Mouse (Mus musculus) MEL (cell line): ENCODE measurements at regions not wholly inside any gene's neighbourhood (a gene's known extent, or its start where the extent isn't known, plus 50 kb on each side); places are given as distances from the start of the nearest gene placed in this dataset.
"Not testable (repeated sequence)": the region's sequence is repeated elsewhere in the genome, so short reads cannot be mapped to it uniquely, and the experiment has no call there.

Source experiments
- DNase-seq: peaks from one replicate; pipeline ENCODE4 v3.0.0; 2011; ENCODE audit warnings: low read depth, low spot score
- H3K27ac ChIP-seq: 2 replicates; pipeline ENCODE4 v1.5.1; 2012; ENCODE audit warnings: low read depth, mild to moderate bottlenecking, control low read depth, low read length, moderate library complexity; ENCODE audit not compliant: control insufficient read depth
- H3K27me3 ChIP-seq, 2 experiments: fragments of 150-350 bp in 1 of 2; sonication (generic) in 1 of 2; 2 replicates each; pipeline ENCODE4 v1.6.1; 2012; ENCODE audit warnings: low read length in 2 of 2, mild to moderate bottlenecking in 2 of 2, improper control_type of control experiment in 1 of 2, moderate library complexity in 1 of 2; ENCODE audit not compliant: insufficient read depth in 2 of 2, control insufficient read depth in 1 of 2
- H3K36me3 ChIP-seq, 2 experiments: 2 replicates each; pipeline ENCODE4 v1.6.1; 2012 to 2014; ENCODE audit warnings: low read length in 2 of 2, improper control_type of control experiment in 1 of 2, inconsistent platforms in 1 of 2, mild to moderate bottlenecking in 1 of 2; ENCODE audit not compliant: insufficient read depth in 2 of 2, control insufficient read depth in 1 of 2
- H3K4me1 ChIP-seq, 2 experiments: fragments of 150-350 bp in 1 of 2; sonication (generic) in 1 of 2; 2 replicates each; pipeline ENCODE4 v1.6.1; 2012; ENCODE audit warnings: low read length in 2 of 2, improper control_type of control experiment in 1 of 2, mild to moderate bottlenecking in 1 of 2; ENCODE audit not compliant: insufficient read depth in 2 of 2, control insufficient read depth in 1 of 2
- H3K4me3 ChIP-seq, 2 experiments: fragments of 150-350 bp in 1 of 2; sonication (generic) in 1 of 2; 2 replicates each; pipeline ENCODE4 v1.5.1; 2012; ENCODE audit warnings: low read depth in 2 of 2, low read length in 2 of 2, mild to moderate bottlenecking in 2 of 2, moderate library complexity in 2 of 2, control low read depth in 1 of 2, improper control_type of control experiment in 1 of 2; ENCODE audit not compliant: control insufficient read depth in 1 of 2, insufficient read depth in 1 of 2
- H3K79me2 ChIP-seq: 2 replicates; pipeline ENCODE4 v1.6.1; 2012; ENCODE audit warnings: mild to moderate bottlenecking, low read length, moderate library complexity; ENCODE audit not compliant: control insufficient read depth, poor library complexity, insufficient read depth
- H3K9ac ChIP-seq: 2 replicates; pipeline ENCODE4 v1.6.1; 2012; ENCODE audit warnings: low read depth, mild to moderate bottlenecking, control low read depth, low read length, moderate library complexity; ENCODE audit not compliant: control insufficient read depth, poor library complexity, severe bottlenecking
- H3K9me3 ChIP-seq: fragments of 150-350 bp; sonication (generic); replicated peaks from 2 replicates; pipeline ENCODE4 v1.6.1; 2012; ENCODE audit warnings: mild to moderate bottlenecking, low read length, improper control_type of control experiment, moderate library complexity; ENCODE audit not compliant: insufficient read depth
- CHD2 ChIP-seq: IDR thresholded peaks from 2 replicates; pipeline ENCODE4 v1.6.1; 2011; ENCODE audit warnings: low read length, improper control_type of control experiment
- CTCF ChIP-seq, 3 experiments: IDR thresholded peaks in 2 of 3; conservative IDR thresholded peaks in 1 of 3; 2 replicates each; pipeline ENCODE4 v1.5.1; 2011 to 2012; ENCODE audit warnings: low read length in 3 of 3, low read depth in 2 of 3, mild to moderate bottlenecking in 2 of 3, improper control_type of control experiment in 1 of 3, inconsistent platforms in 1 of 3, mixed read lengths in 1 of 3, moderate library complexity in 1 of 3; ENCODE audit not compliant: control insufficient read depth in 1 of 3, insufficient read depth in 1 of 3, poor library complexity in 1 of 3, severe bottlenecking in 1 of 3
- EP300 ChIP-seq, 2 experiments: IDR thresholded peaks; 2 replicates each; pipeline ENCODE4 v1.6.1; 2011; ENCODE audit warnings: improper control_type of control experiment in 2 of 2, low read length in 2 of 2, low read depth in 1 of 2, mild to moderate bottlenecking in 1 of 2
- ETS1 ChIP-seq: IDR thresholded peaks from 2 replicates; pipeline ENCODE4 v1.6.1; 2012; ENCODE audit warnings: low read depth, mild to moderate bottlenecking, inconsistent platforms, low read length, improper control_type of control experiment, moderate library complexity
- GABPA ChIP-seq: IDR thresholded peaks from 2 replicates; pipeline ENCODE4 v1.6.1; 2012; ENCODE audit warnings: low read depth, mild to moderate bottlenecking, inconsistent platforms, low read length, improper control_type of control experiment, moderate library complexity
- GATA1 ChIP-seq: IDR thresholded peaks from 2 replicates; pipeline ENCODE4 v1.6.1; 2011; ENCODE audit warnings: low read depth, low read length, improper control_type of control experiment
- KAT2A ChIP-seq: conservative IDR thresholded peaks from 2 replicates; pipeline ENCODE4 v1.6.1; 2012; ENCODE audit warnings: low read depth, low read length, improper control_type of control experiment, inconsistent platforms
- MAFK ChIP-seq: IDR thresholded peaks from 2 replicates; pipeline ENCODE4 v1.6.1; 2011; ENCODE audit warnings: low read depth, mild to moderate bottlenecking, low read length, improper control_type of control experiment, borderline replicate concordance
- NRF1 ChIP-seq: IDR thresholded peaks from 2 replicates; pipeline ENCODE4 v1.6.1; 2014; ENCODE audit warnings: low read depth, mild to moderate bottlenecking, inconsistent platforms, low read length, improper control_type of control experiment, moderate library complexity; ENCODE audit not compliant: poor library complexity, insufficient read depth, severe bottlenecking
- POLR2A ChIP-seq, 2 experiments: IDR thresholded peaks; 2 replicates each; pipeline ENCODE4 v1.6.1; 2011 to 2012; ENCODE audit warnings: low read length in 2 of 2, mild to moderate bottlenecking in 2 of 2, control low read depth in 1 of 2, improper control_type of control experiment in 1 of 2, low read depth in 1 of 2, moderate library complexity in 1 of 2; ENCODE audit not compliant: control insufficient read depth in 1 of 2, insufficient read depth in 1 of 2, poor library complexity in 1 of 2
- POLR2AphosphoS2 ChIP-seq: IDR thresholded peaks from 2 replicates; pipeline ENCODE4 v1.6.1; 2011; ENCODE audit warnings: low read length, improper control_type of control experiment
- TCF12 ChIP-seq: IDR thresholded peaks from 2 replicates; pipeline ENCODE4 v1.6.1; 2014; ENCODE audit warnings: low read depth, mild to moderate bottlenecking, inconsistent platforms, low read length, improper control_type of control experiment, moderate library complexity
- ZKSCAN1 ChIP-seq: IDR thresholded peaks from 2 replicates; pipeline ENCODE4 v1.6.1; 2012; ENCODE audit warnings: low read depth, mild to moderate bottlenecking, inconsistent platforms, low read length, improper control_type of control experiment, moderate library complexity
- ZMIZ1 ChIP-seq: IDR thresholded peaks from 2 replicates; pipeline ENCODE4 v1.6.1; 2012; ENCODE audit warnings: low read depth, mild to moderate bottlenecking, inconsistent platforms, low read length, improper control_type of control experiment, moderate library complexity

DNA sequence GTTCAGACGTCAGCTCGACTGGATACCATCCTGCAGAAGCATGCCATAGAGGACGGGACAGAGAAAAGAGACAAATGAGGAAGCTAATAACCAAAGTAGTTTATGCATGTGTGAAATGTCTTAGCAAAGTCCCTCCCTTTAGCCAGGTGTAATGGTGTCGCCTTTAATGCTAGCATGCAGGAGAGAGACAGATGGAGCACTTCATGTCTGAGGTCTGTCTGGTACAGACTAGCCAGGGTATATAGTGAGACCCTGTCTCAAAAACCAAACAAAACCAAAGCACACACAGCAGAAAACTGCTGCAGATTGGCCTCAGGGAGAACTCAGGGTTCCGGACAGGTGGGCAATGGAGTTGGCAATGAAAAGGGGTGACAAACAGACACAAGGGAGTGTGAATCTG lies 88.0 kb downstream of the Fam161a start:
- DNase-seq: no peak
- Histone ChIP-seq H3K4me3 (no peak overlapping the region), H3K36me3 (no peaks in the 10 kb centered on the region), H3K27me3 (peaks cover 2 to 10% of the 10 kb centered on the region in 2 experiments; a peak in 3 of 4 replicates), H3K9me3 (no peaks in the 10 kb centered on the region), H3K9ac (no peak overlapping the region), H3K27ac (no peak overlapping the region), H3K4me1 (no peaks in the 10 kb centered on the region), H3K79me2 (no peaks in the 10 kb centered on the region)
- TF ChIP-seq TCF12 (no peak), EP300 (IDR thresholded peaks at IDR 0.05; ENCODE audit: low read depth in 1 of 2, low read length in 2 of 2) (no peak), KAT2A (no peak), POLR2AphosphoS2 (no peak), CHD2 (no peak), ETS1 (no peak), GABPA (no peak), POLR2A (IDR thresholded peaks at IDR 0.05; ENCODE audit: control insufficient read depth in 1 of 2, insufficient read depth in 1 of 2, low read depth in 1 of 2, low read length in 2 of 2, poor library complexity in 1 of 2) (no peak), NRF1 (no peak), ZMIZ1 (no peak)
- TF ChIP-seq, all 39 proteins: peak for 0

DNA sequence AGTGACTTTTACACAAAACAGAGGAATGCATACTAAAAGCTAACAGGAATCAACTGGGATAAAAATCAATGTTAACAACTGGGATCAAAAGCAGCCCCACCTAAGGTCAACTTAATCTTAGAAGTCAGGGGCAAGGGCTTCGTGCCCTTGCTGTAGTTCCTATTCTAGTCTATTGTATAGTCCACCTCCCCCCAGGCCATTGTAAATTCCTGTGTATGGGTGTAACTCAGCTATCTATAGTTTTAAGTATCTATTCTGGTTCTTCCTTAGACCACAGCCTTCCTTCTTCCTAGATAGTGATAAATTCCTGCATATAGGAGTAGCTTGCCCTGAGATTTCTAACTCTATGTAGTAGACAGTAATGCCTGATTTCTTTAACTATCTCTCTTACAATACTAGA lies 88.4 kb downstream of the Fam161a start:
- H3K9me3 ChIP-seq, H3K79me2 ChIP-seq, DNase-seq: not testable (repeated sequence)

DNA sequence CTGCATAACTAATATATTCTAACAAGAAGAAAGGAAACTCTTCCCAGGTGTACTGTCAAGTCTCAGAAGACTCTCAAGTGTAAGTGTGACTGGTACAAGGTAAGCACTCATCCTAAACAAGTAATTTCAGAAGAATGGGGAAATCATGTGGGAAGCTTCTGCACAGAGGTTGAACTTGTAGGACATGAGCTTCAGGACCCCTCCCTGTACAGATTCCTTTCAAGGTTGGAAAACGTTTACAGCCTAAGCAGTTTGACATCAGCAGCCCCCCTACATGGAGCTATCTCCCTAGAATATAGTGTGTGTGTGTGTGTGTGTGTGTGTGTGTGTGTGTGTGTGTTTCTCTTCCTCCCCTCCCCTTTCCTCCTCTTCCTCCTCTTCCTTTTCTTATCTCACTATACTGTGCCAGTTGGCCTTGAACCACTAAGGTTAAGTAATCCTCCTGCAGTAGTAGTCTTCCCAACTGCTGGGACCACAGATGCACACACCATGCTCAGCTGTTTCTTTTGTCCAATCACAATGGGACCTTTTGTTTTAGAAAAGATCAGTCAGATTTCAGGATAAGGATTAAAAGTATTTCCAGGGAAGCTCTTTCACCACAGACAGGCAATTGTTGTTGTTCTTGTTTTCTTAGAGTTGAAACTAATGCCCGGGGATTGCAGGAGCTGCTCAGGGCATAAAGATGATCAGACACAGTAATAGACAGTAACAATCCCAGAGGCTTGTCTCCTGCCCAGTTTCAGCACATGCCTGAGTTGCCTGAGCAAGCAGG lies 89.3 kb downstream of the Fam161a start:
- Histone ChIP-seq H3K4me3 (no peak overlapping the region), H3K9ac (no peak overlapping the region), H3K4me1 (no peaks in the 10 kb centered on the region)

More for the DNA sequence above, 88.4 kb downstream of the Fam161a start:
- H3K27me3 ChIP-seq, H3K36me3 ChIP-seq, H3K9ac ChIP-seq, H3K4me1 ChIP-seq, H3K4me3 ChIP-seq, H3K27ac ChIP-seq: not testable (repeated sequence)

More for the DNA sequence above, 89.3 kb downstream of the Fam161a start:
- peaks cover 2 to 10% of the 10 kb centered on the region in 2 experiments; a peak in 3 of 4 replicates for H3K27me3 ChIP-seq
- no peak overlapping the region for H3K27ac ChIP-seq
- TF ChIP-seq GATA1 (no peak), ZKSCAN1 (no peak), MAFK (no peak), GABPA (no peak), KAT2A (no peak), CTCF (IDR thresholded peaks at IDR 0.05 in 2 of 3, conservative IDR thresholded peaks at IDR 0.05 in 1 of 3; ENCODE audit: control insufficient read depth in 1 of 3, insufficient read depth in 1 of 3, low read depth in 2 of 3, low read length in 3 of 3, poor library complexity in 1 of 3, severe bottlenecking in 1 of 3) (no peak)
- no peaks in the 10 kb centered on the region for H3K36me3 ChIP-seq
- H3K79me2 ChIP-seq: no peaks in the 10 kb centered on the region
- H3K9me3 ChIP-seq: no peaks in the 10 kb centered on the region
- no peak for DNase-seq
